Comparison of ENCODE assay signal across 24 mouse cellular contexts in genomic region chr17:47056476-47056875, GRCm38 (mm10).
"Had no signal": no experiment of that assay in that cellular context is flagged by ENCODE, and none has a peak within 500 bp of the region (broad histone marks: within the 10 kb centered on the region; RNA-seq: fewer than 3 reads in every experiment).

No protein-coding gene starts in this region.

- H3K9ac ChIP-seq: heart, embryonic 12.5 days; hindbrain, embryonic 13.5 days; hindbrain, embryonic 15.5 days; kidney, embryonic 15.5 days; limb, embryonic 13.5 days; limb, embryonic 15.5 days; liver, embryonic 12.5 days had no signal

- DNase-seq: gastrocnemius, adult 2 months; gastrocnemius, postnatal 10 days; gastrocnemius, postnatal 25 days; heart, adult 2 months; heart, postnatal 10 days; heart, postnatal 4 days; kidney, adult 11 months; kidney, adult 2 months; kidney, adult 9 months; kidney, postnatal 14 days; kidney, postnatal 36 days; layer of hippocampus, adult 9-11 months; layer of hippocampus, postnatal 36 days; left cerebral cortex, postnatal 4 days had no signal

- H3K4me1 ChIP-seq: hindbrain, embryonic 13.5 days; hindbrain, embryonic 15.5 days; limb, embryonic 13.5 days had no signal

- H3K4me3 ChIP-seq: gastrocnemius, adult 2 months; heart, adult 2 months; heart, embryonic 12.5 days; hindbrain, embryonic 13.5 days; hindbrain, embryonic 15.5 days; kidney, embryonic 15.5 days; limb, embryonic 13.5 days; limb, embryonic 15.5 days; liver, embryonic 12.5 days had no signal

- ATAC-seq: hindbrain, postnatal 0 days; intestine, embryonic 16.5 days; liver, embryonic 12.5 days had no signal

- H3K27me3 ChIP-seq: heart, embryonic 12.5 days; hindbrain, embryonic 13.5 days; hindbrain, embryonic 15.5 days; kidney, embryonic 15.5 days; limb, embryonic 13.5 days; limb, embryonic 15.5 days; liver, embryonic 12.5 days had no signal

- H3K9me3 ChIP-seq: limb, embryonic 15.5 days had no signal

- H3K4me2 ChIP-seq: heart, embryonic 12.5 days; hindbrain, embryonic 13.5 days; hindbrain, embryonic 15.5 days; kidney, embryonic 15.5 days; limb, embryonic 13.5 days; limb, embryonic 15.5 days; liver, embryonic 12.5 days had no signal

- H3K36me3 ChIP-seq: heart, embryonic 12.5 days; hindbrain, embryonic 13.5 days; hindbrain, embryonic 15.5 days; kidney, embryonic 15.5 days; limb, embryonic 13.5 days; limb, embryonic 15.5 days; liver, embryonic 12.5 days had no signal

- H3K27ac ChIP-seq: gastrocnemius, adult 2 months; heart, adult 2 months; hindbrain, embryonic 13.5 days; hindbrain, embryonic 15.5 days; hindbrain, postnatal 0 days; kidney, embryonic 15.5 days; kidney, postnatal 0 days; limb, embryonic 13.5 days; limb, embryonic 15.5 days; liver, embryonic 12.5 days had no signal
